Mouse (Mus musculus): ENCODE results near the gene Lsm12. TPM values are rescaled to one million over a fixed set of nuclear protein-coding genes. Genes with fewer than 3 reads are reported as not detected.

Gene Lsm12
- polyA plus RNA-seq, 1 experiment: 36.1 TPM

GRCm38 (mm10) chr11:102201408-102201821 lies 16.3 kb upstream of the Lsm12 start:
- Histone ChIP-seq H3K27ac (ENCODE audit: control insufficient read depth, insufficient read depth, low read length) (no peak overlapping the region), H3K27me3 (ENCODE audit: control insufficient read depth, insufficient read depth, low read length) (no peaks in the 10 kb centered on the region), H3K36me3 (ENCODE audit: control insufficient read depth, insufficient read depth, low read length) (peaks cover 7% of the 10 kb centered on the region; the same call in 1 of the 2 replicates), H3K4me3 (ENCODE audit: control insufficient read depth, insufficient read depth, low read length) (no peak overlapping the region), H3K4me1 (replicated peaks; ENCODE audit: control insufficient read depth, insufficient read depth, low read length) (no peaks in the 10 kb centered on the region)
- DNase-seq: no peak
- WGBS: 93% methylated on average over 12 of the region's 12 CpGs
- TF ChIP-seq CTCF (IDR thresholded peaks at IDR 0.05; ENCODE audit: borderline replicate concordance, control insufficient read depth, extremely low read depth, insufficient read depth, low read length, poor library complexity) (no peak), POLR2A (IDR thresholded peaks at IDR 0.05; ENCODE audit: control insufficient read depth, extremely low read depth, insufficient read depth, low read length, poor library complexity) (no peak)

- no peak for TF ChIP-seq POLR2A (IDR thresholded peaks at IDR 0.05; ENCODE audit: control insufficient read depth, extremely low read depth, insufficient read depth, low read length, poor library complexity)
- no peak for TF ChIP-seq CTCF (IDR thresholded peaks at IDR 0.05; ENCODE audit: borderline replicate concordance, control insufficient read depth, extremely low read depth, insufficient read depth, low read length, poor library complexity)
- no peak for DNase-seq
- 94% methylated on average over 9 of the region's 9 CpGs for WGBS
- H3K4me1 ChIP-seq (replicated peaks; ENCODE audit: control insufficient read depth, insufficient read depth, low read length): no peaks in the 10 kb centered on the region
- no peak overlapping the region for H3K4me3 ChIP-seq (ENCODE audit: control insufficient read depth, insufficient read depth, low read length)
- no peak overlapping the region for H3K27ac ChIP-seq (ENCODE audit: control insufficient read depth, insufficient read depth, low read length)
- H3K27me3 ChIP-seq (ENCODE audit: control insufficient read depth, insufficient read depth, low read length): no peaks in the 10 kb centered on the region
- peaks cover 12% of the 10 kb centered on the region for H3K36me3 ChIP-seq (ENCODE audit: control insufficient read depth, insufficient read depth, low read length)
Observed at GRCm38 (mm10) chr11:102199856-102200255, 14.8 kb upstream of the Lsm12 start.

GRCm38 (mm10) chr11:102198245-102198644 lies 13.1 kb upstream of the Lsm12 start:
- no peak overlapping the region for H3K27ac ChIP-seq (ENCODE audit: control insufficient read depth, insufficient read depth, low read length)
- TF ChIP-seq POLR2A (IDR thresholded peaks at IDR 0.05; ENCODE audit: control insufficient read depth, extremely low read depth, insufficient read depth, low read length, poor library complexity) (no peak), CTCF (IDR thresholded peaks at IDR 0.05; ENCODE audit: borderline replicate concordance, control insufficient read depth, extremely low read depth, insufficient read depth, low read length, poor library complexity) (no peak)
- DNase-seq: no peak
- no peaks in the 10 kb centered on the region for H3K27me3 ChIP-seq (ENCODE audit: control insufficient read depth, insufficient read depth, low read length)
- 84% methylated on average over 6 of the region's 6 CpGs for WGBS
- no peaks in the 10 kb centered on the region for H3K4me1 ChIP-seq (replicated peaks; ENCODE audit: control insufficient read depth, insufficient read depth, low read length)
- H3K36me3 ChIP-seq (ENCODE audit: control insufficient read depth, insufficient read depth, low read length): peaks cover 12% of the 10 kb centered on the region
- no peak overlapping the region for H3K4me3 ChIP-seq (ENCODE audit: control insufficient read depth, insufficient read depth, low read length)

- DNase-seq: no peak
- Histone ChIP-seq H3K36me3 (ENCODE audit: control insufficient read depth, insufficient read depth, low read length) (peaks cover 9% of the 10 kb centered on the region), H3K4me1 (replicated peaks; ENCODE audit: control insufficient read depth, insufficient read depth, low read length) (no peaks in the 10 kb centered on the region), H3K4me3 (ENCODE audit: control insufficient read depth, insufficient read depth, low read length) (no peak overlapping the region), H3K27ac (ENCODE audit: control insufficient read depth, insufficient read depth, low read length) (no peak overlapping the region), H3K27me3 (ENCODE audit: control insufficient read depth, insufficient read depth, low read length) (no peaks in the 10 kb centered on the region)
- 95% methylated on average over 21 of the region's 21 CpGs for WGBS
- no peak for TF ChIP-seq CTCF (IDR thresholded peaks at IDR 0.05; ENCODE audit: borderline replicate concordance, control insufficient read depth, extremely low read depth, insufficient read depth, low read length, poor library complexity)
- TF ChIP-seq POLR2A (IDR thresholded peaks at IDR 0.05; ENCODE audit: control insufficient read depth, extremely low read depth, insufficient read depth, low read length, poor library complexity): no peak
Observed at GRCm38 (mm10) chr11:102196018-102196797, 11.1 kb upstream of the Lsm12 start.

- H3K27me3 ChIP-seq (ENCODE audit: control insufficient read depth, insufficient read depth, low read length): no peaks in the 10 kb centered on the region
- H3K27ac ChIP-seq (ENCODE audit: control insufficient read depth, insufficient read depth, low read length): no peak overlapping the region
- peaks cover 6% of the 10 kb centered on the region; the same call in 1 of the 2 replicates for H3K4me1 ChIP-seq (replicated peaks; ENCODE audit: control insufficient read depth, insufficient read depth, low read length)
- H3K4me3 ChIP-seq (ENCODE audit: control insufficient read depth, insufficient read depth, low read length): no peak overlapping the region
- 96% methylated on average over 9 of the region's 9 CpGs for WGBS
- peaks cover 5% of the 10 kb centered on the region; the same call in 1 of the 2 replicates for H3K36me3 ChIP-seq (ENCODE audit: control insufficient read depth, insufficient read depth, low read length)
- DNase-seq: no peak
- no peak for TF ChIP-seq POLR2A (IDR thresholded peaks at IDR 0.05; ENCODE audit: control insufficient read depth, extremely low read depth, insufficient read depth, low read length, poor library complexity)
- TF ChIP-seq CTCF (IDR thresholded peaks at IDR 0.05; ENCODE audit: borderline replicate concordance, control insufficient read depth, extremely low read depth, insufficient read depth, low read length, poor library complexity): no peak
Observed at GRCm38 (mm10) chr11:102193657-102194440, 8.8 kb upstream of the Lsm12 start.

GRCm38 (mm10) chr11:102190848-102191247 lies 5.8 kb upstream of the Lsm12 start:
- no peak overlapping the region for H3K4me3 ChIP-seq (ENCODE audit: control insufficient read depth, insufficient read depth, low read length)
- H3K4me1 ChIP-seq (replicated peaks; ENCODE audit: control insufficient read depth, insufficient read depth, low read length): peaks cover 7% of the 10 kb centered on the region; the same call in 1 of the 2 replicates
- peaks cover under 1% of the 10 kb centered on the region; the same call in 1 of the 2 replicates for H3K36me3 ChIP-seq (ENCODE audit: control insufficient read depth, insufficient read depth, low read length)
- WGBS: 81% methylated on average over 4 of the region's 4 CpGs
- TF ChIP-seq POLR2A (IDR thresholded peaks at IDR 0.05; ENCODE audit: control insufficient read depth, extremely low read depth, insufficient read depth, low read length, poor library complexity): no peak
- no peak for TF ChIP-seq CTCF (IDR thresholded peaks at IDR 0.05; ENCODE audit: borderline replicate concordance, control insufficient read depth, extremely low read depth, insufficient read depth, low read length, poor library complexity)
- no peak overlapping the region for H3K27ac ChIP-seq (ENCODE audit: control insufficient read depth, insufficient read depth, low read length)
- no peak for DNase-seq
- H3K27me3 ChIP-seq (ENCODE audit: control insufficient read depth, insufficient read depth, low read length): no peaks in the 10 kb centered on the region

Measured in thymus, adult 2 months (tissue).